Mouse (Mus musculus) layer of hippocampus, postnatal 36 days (tissue): ENCODE measurements around the gene Rpl37a. TPM values are rescaled to one million over a fixed set of nuclear protein-coding genes. Genes with fewer than 3 reads are reported as not detected.
A peak's percentile ranks its signal among the peaks of the same experiment; 100 is the strongest.

Experiments used
- DNase-seq, 2 experiments: peaks; one replicate each; pipeline ENCODE4 v3.0.0; 2022
- total RNA-seq, 2 experiments: library from RNA; stranded (reverse); gene quantifications; 2 replicates each; pipeline ENCODE4 v1.2.3; 2021

The Rpl37a gene
- total RNA-seq, 2 experiments from 2014 or later = 568 to 629 TPM

DNA sequence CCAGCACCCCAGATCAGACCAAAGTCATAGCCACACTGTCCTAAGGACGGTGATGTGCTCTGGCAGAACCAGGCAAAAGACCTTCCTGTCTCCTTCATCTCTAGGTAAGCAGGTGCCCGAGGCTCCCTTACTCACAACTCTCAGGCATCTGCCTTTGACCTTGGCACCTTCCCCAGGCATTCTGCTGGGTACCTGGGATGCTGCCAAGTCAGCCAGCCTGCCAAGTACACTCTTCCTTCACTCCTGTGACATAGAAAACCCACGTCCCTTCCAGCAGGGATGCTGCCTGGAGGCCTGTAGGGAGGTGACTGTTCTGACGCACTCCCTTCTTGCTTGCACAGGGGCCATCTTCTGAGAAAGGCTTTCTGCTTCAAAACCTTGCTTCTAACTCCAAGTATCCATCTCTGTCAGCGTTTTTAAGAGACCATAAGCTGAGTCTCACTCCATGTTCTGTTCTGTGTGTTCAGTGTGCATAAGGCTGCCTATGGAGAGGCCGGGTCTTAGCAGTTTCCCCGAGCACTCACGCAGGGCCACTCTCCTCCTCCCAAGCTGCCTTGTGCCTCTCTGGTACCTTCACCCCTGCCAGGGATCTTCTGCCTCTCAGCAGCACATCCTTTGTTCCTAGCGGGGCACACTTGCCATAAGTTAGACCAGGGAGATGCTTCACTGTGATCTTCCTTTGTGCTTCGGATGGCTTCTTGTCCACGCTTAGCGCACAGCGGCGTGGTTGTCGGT is 28.0 kb downstream of the Rpl37a start:
- DNase-seq = no peak

DNA sequence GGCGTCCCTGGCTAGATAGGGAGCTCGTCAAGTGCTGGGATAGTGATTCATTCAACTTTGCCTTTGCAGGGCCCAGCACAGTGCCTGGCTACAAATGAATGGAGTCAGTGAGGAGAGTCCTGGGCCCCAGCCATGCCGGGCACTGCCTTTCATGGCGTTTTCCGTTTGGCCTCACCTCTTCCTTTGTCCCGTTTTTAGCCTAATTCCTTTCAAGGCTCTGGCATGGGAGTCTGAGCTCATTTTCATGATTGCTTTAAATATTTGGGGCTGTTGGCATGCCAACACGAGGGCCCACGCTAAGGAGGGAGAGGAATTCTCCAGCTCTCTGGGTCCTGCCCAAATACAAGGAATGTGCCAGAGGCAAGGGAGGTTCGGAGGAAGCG is 28.6 kb downstream of the Rpl37a start:
- peak; percentile 42 for DNase-seq

DNA sequence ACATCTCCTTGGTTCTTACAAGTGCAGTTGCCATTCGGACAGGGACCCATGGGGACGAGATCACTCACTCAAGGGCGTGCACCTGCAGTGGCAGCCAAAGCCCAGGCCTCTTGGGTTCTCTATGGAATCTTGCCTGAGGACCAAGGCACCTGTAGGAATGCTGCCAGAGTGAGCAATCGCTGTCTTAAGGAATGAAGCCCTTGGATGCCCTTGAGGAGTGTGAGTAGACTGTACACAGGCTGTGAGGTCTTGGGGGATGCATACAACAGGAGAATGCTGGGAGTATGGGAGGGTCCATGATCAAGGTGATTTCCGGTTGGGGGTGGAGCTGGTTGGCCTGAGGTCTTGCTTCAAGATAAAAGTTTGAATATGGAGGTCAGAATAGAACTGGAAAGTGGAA is 30.3 kb downstream of the Rpl37a start:
- DNase-seq = no peak

GRCm38 (mm10) chr1:72744816-72745506 is 33.9 kb downstream of the Rpl37a start:
- no peak for DNase-seq

DNA sequence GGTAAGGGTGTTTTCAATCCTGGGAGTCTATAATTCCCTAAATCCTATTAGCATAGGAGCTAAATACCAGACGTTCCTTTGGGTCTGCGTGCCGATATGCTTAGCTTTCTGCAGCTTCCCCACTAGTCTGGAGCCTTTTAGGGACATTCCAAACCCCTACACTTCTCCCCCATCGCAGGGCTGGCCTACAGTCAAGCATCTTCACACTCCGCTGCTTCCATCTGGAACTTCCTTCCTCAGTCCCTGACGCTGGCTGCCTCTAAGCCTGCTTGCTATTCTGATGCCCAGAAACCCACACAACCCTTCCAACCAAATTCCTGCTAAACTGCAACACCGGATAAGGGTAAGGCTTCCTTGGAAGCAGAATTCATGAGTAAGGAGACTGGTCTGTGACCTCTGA is 35.3 kb downstream of the Rpl37a start:
- peak; percentile 25 to 27 for DNase-seq

GRCm38 (mm10) chr1:72751371-72751781 is 40.3 kb downstream of the Rpl37a start:
- DNase-seq = peak; percentile 11 to 43

DNA sequence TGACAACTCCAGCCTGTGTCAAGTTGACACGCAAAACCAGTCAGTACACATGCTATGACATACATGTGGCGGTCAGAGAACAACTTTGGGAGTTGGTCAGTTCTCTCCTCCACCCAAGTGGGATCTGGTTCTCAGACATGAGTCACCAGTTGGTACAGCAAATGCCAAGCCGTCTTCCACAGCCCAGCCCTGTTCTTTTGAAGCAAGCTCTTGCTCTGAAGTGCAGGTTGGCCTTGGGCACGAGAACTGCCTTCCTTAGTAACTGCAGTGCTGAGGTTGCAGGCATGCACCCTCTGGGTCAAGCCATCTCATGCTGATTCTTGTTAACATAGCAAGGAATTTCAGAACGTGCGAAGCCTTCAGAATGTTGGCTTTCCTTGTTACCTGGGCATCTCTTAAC is 42.1 kb downstream of the Rpl37a start:
- DNase-seq = no peak

DNA sequence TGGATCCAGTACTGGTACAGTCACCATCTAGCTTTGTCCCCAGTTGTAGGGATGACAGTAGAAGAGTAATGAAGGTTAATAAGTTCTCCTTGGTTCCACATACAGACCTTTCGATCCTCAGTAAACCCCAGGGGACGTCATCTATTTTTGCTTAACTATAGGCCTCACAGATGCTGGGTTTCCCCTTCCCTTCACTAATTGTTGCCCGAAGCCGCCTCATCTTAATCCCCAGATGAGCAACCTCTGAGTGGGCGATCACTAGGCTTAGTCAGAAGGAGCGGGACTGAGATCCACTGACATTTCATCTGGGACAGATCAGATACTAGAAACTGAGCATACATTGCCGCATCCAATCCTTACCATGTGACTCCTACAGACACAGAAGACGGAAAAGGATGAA is 44.1 kb downstream of the Rpl37a start:
- no peak for DNase-seq

DNA sequence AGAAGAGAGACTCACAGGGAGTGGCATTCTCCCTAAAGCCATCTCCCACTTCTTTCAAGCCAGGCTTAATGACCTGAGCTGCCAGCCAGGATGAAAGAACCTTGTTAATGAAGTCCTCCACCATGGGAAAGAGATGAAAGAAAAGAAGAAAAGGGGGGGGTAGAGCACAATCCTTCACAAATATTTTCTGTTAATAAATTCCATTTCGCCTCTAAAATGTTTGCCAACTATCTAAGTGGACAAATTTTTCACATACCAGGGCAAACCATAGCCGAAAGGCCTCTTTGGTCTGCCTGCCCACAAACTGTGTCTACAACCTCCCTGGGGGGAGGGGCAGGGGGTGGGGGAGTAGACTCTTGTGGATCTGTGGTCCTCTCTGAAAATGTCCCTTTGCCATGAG is 44.7 kb downstream of the Rpl37a start:
- DNase-seq = no peak

DNA sequence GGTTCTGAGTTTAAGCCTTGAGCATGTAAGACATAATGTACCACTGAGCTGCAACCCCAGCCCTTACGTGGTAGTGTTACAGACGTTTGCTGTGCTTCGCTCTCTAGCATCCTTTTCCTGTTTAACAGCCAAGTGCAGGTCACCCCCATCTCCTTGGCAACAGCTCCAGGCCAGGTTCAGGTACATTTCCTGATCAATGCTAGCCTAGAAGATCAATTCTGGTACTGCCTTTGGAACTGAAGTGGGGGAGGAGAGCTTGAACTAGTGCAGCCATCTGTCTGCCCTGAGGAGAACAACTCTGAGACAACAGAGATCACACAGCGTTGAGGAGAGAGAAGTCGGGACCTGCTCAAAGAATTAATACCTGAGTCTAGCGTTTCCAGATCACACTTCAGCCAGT is 48.7 kb downstream of the Rpl37a start:
- DNase-seq = no peak

Other genes with a start within 250 kb of the Rpl37a start
- gene March4, start 174.4 kb upstream of the Rpl37a start, total RNA-seq = 10 to 100 TPM; 19.1 to 21.4 TPM
- gene Smarcal1, start 128.0 kb upstream of the Rpl37a start, total RNA-seq = 10 to 100 TPM; 58.8 to 63.1 TPM
- gene Ankar, start 10.7 kb upstream of the Rpl37a start, total RNA-seq = not detected
- 10 to 100 TPM; 40.2 to 54.9 TPM for gene Igfbp2, start 113.2 kb downstream of the Rpl37a start, total RNA-seq
- gene Igfbp5, start 163.6 kb downstream of the Rpl37a start, total RNA-seq = 10 to 100 TPM; 70.5 to 75.7 TPM